Mouse (Mus musculus) neutrophil, adult 5-6 weeks (primary cell): ENCODE measurements around the gene Egfem1. TPM values are rescaled to one million over a fixed set of nuclear protein-coding genes. Genes with fewer than 3 reads are reported as not detected.

Experiments used
- ATAC-seq: fragments of 151-379, 151-347 bp; 2 replicates; pipeline ENCODE4 v1.8.0; 2017; ENCODE audit warnings: mild to moderate bottlenecking, moderate TSS enrichment; ENCODE audit not compliant: insufficient number of reproducible peaks, poor library complexity, low FRiP score, severe bottlenecking; ENCODE audit errors: extremely low read depth
- total RNA-seq: library from RNA; stranded (forward); fragments of 200-1000 nt; gene quantifications from 2 replicates; pipeline ENCODE4 v1.2.3, GENCODE M21; 2017

The Egfem1 gene
- total RNA-seq, 1 experiment from 2014 or later: not detected

- ATAC-seq: no peak
Observed at GRCm38 (mm10) chr3:29525298-29525962, 443.6 kb downstream of the Egfem1 start.

GRCm38 (mm10) chr3:29525963-29526301 lies 444.1 kb downstream of the Egfem1 start:
- ATAC-seq: no peak

- ATAC-seq: no peak
Observed at GRCm38 (mm10) chr3:29539211-29539610, 457.4 kb downstream of the Egfem1 start.

- ATAC-seq: no peak
Observed at GRCm38 (mm10) chr3:29539902-29540301, 458.1 kb downstream of the Egfem1 start.

GRCm38 (mm10) chr3:29541477-29542079 lies 459.8 kb downstream of the Egfem1 start:
- no peak for ATAC-seq

GRCm38 (mm10) chr3:29544056-29544455 lies 462.2 kb downstream of the Egfem1 start:
- no peak for ATAC-seq

GRCm38 (mm10) chr3:29563171-29563570 lies 481.3 kb downstream of the Egfem1 start:
- no peak for ATAC-seq

GRCm38 (mm10) chr3:29578055-29578860 lies 496.4 kb downstream of the Egfem1 start:
- no peak for ATAC-seq

- no peak for ATAC-seq
Observed at GRCm38 (mm10) chr3:29582749-29583148, 500.9 kb downstream of the Egfem1 start.

GRCm38 (mm10) chr3:29602140-29602539 lies 520.3 kb downstream of the Egfem1 start:
- no peak for ATAC-seq

- ATAC-seq: no peak
Observed at GRCm38 (mm10) chr3:29608713-29609112, 526.9 kb downstream of the Egfem1 start.

GRCm38 (mm10) chr3:29609174-29609573 lies 527.4 kb downstream of the Egfem1 start:
- ATAC-seq: no peak

- ATAC-seq: no peak
Observed at GRCm38 (mm10) chr3:29619586-29619985, 537.8 kb downstream of the Egfem1 start.

GRCm38 (mm10) chr3:29639819-29640218 lies 558.0 kb downstream of the Egfem1 start:
- no peak for ATAC-seq

- ATAC-seq: no peak
Observed at GRCm38 (mm10) chr3:29666796-29667195, 585.0 kb downstream of the Egfem1 start.

GRCm38 (mm10) chr3:29689367-29690285 lies 607.8 kb downstream of the Egfem1 start:
- no peak for ATAC-seq

- no peak for ATAC-seq
Observed at GRCm38 (mm10) chr3:29701126-29701525, 619.3 kb downstream of the Egfem1 start.

- no peak for ATAC-seq
Observed at GRCm38 (mm10) chr3:29706816-29707215, 625.0 kb downstream of the Egfem1 start.

GRCm38 (mm10) chr3:29707467-29707866 lies 625.6 kb downstream of the Egfem1 start:
- no peak for ATAC-seq
